Mouse (Mus musculus) CH12.LX (cell line): Measurements from ENCODE around the gene Sept3. TPM values are rescaled to one million over a fixed set of nuclear protein-coding genes. Genes with fewer than 3 reads are reported as not detected.

Experiments
- DNase-seq: peaks from one replicate; pipeline ENCODE4 v3.0.0-alpha.2; 2013; ENCODE audit errors: extremely low read depth
- H3K27ac ChIP-seq: 2 replicates; pipeline ENCODE4 v1.5.1; 2012; ENCODE audit warnings: low read depth, mild to moderate bottlenecking, control low read depth, moderate library complexity; ENCODE audit not compliant: insufficient read depth
- H3K27me3 ChIP-seq: replicated peaks from 2 replicates; pipeline ENCODE3; 2012; ENCODE audit warnings: inconsistent platforms
- H3K36me3 ChIP-seq, 2 experiments: replicated peaks in 1 of 2; 2 replicates each; pipeline versions ENCODE3 to v1.6.1; 2012; ENCODE audit warnings: inconsistent platforms in 1 of 2, low read length in 1 of 2, mild to moderate bottlenecking in 1 of 2, mixed read lengths in 1 of 2, moderate library complexity in 1 of 2; ENCODE audit not compliant: control insufficient read depth in 1 of 2, insufficient read depth in 1 of 2
- H3K4me1 ChIP-seq, 2 experiments: 2 replicates each; pipeline ENCODE4 v1.6.1; 2012; ENCODE audit warnings: inconsistent platforms in 1 of 2, moderate library complexity in 1 of 2; ENCODE audit not compliant: insufficient read depth in 2 of 2, control insufficient read depth in 1 of 2
- H3K4me2 ChIP-seq: 2 replicates; pipeline ENCODE4 v1.6.1; 2012; ENCODE audit warnings: low read depth, mild to moderate bottlenecking, control low read depth; ENCODE audit not compliant: poor library complexity, insufficient read depth, severe bottlenecking
- H3K4me3 ChIP-seq, 3 experiments: fragments of 150-350 bp in 1 of 3; sonication (generic) in 1 of 3; replicated peaks in 1 of 3; 2 replicates each; pipeline versions ENCODE3 to v1.5.1; 2011 to 2012; ENCODE audit warnings: low read depth in 2 of 3, low read length in 2 of 3, mild to moderate bottlenecking in 2 of 3, moderate library complexity in 2 of 3, control low read depth in 1 of 3, improper control_type of control experiment in 1 of 3, inconsistent platforms in 1 of 3, mixed read lengths in 1 of 3; ENCODE audit not compliant: poor library complexity in 1 of 3
- H3K79me2 ChIP-seq: replicated peaks from 2 replicates; pipeline ENCODE4 v1.6.1; 2012; ENCODE audit warnings: mild to moderate bottlenecking, moderate library complexity; ENCODE audit not compliant: control insufficient read depth, poor library complexity, insufficient read depth, severe bottlenecking; ENCODE audit errors: extremely low read depth
- H3K9ac ChIP-seq: 2 replicates; pipeline ENCODE4 v1.6.1; 2012; ENCODE audit warnings: low read depth, mild to moderate bottlenecking, control low read depth, moderate library complexity; ENCODE audit not compliant: insufficient read depth
- H3K9me3 ChIP-seq: replicated peaks from 2 replicates; pipeline ENCODE3; 2012; ENCODE audit warnings: low read length, inconsistent platforms, mixed read lengths
- BHLHE40 ChIP-seq: IDR thresholded peaks from 2 replicates; pipeline ENCODE4 v1.6.1; 2011; ENCODE audit warnings: mild to moderate bottlenecking, low read depth, low read length, improper control_type of control experiment
- CHD1 ChIP-seq: IDR thresholded peaks from 2 replicates; pipeline ENCODE4 v1.6.1; 2012; ENCODE audit warnings: low read depth, low read length, improper control_type of control experiment, inconsistent platforms
- CTCF ChIP-seq, 2 experiments: IDR thresholded peaks in 1 of 2; conservative IDR thresholded peaks in 1 of 2; 2 replicates each; pipeline ENCODE4 v1.5.1; 2011 to 2012; ENCODE audit warnings: low read depth in 2 of 2, low read length in 2 of 2, improper control_type of control experiment in 1 of 2, inconsistent platforms in 1 of 2, mild to moderate bottlenecking in 1 of 2, moderate library complexity in 1 of 2
- HCFC1 ChIP-seq: IDR thresholded peaks from 2 replicates; pipeline ENCODE4 v1.6.1; 2012; ENCODE audit warnings: low read depth, mild to moderate bottlenecking, inconsistent platforms, low read length, improper control_type of control experiment
- JUND ChIP-seq: conservative IDR thresholded peaks from 2 replicates; pipeline ENCODE4 v1.6.1; 2011; ENCODE audit warnings: low read depth, low read length, improper control_type of control experiment
- MAZ ChIP-seq: IDR thresholded peaks from 2 replicates; pipeline ENCODE4 v1.6.1; 2012; ENCODE audit warnings: low read depth, mild to moderate bottlenecking, inconsistent platforms, low read length, improper control_type of control experiment, moderate library complexity
- NELFE ChIP-seq: IDR thresholded peaks from 2 replicates; pipeline ENCODE4 v1.6.1; 2011; ENCODE audit warnings: low read depth, low read length, improper control_type of control experiment
- RAD21 ChIP-seq: IDR thresholded peaks from 2 replicates; pipeline ENCODE4 v1.6.1; 2011; ENCODE audit warnings: low read depth, mild to moderate bottlenecking, low read length, improper control_type of control experiment, moderate library complexity
- SMC3 ChIP-seq: IDR thresholded peaks from 2 replicates; pipeline ENCODE4 v1.6.1; 2011; ENCODE audit warnings: low read depth, low read length, improper control_type of control experiment
- TBP ChIP-seq: conservative IDR thresholded peaks from 2 replicates; pipeline ENCODE4 v1.6.1; 2011; ENCODE audit warnings: low read depth, low read length, improper control_type of control experiment
- TCF12 ChIP-seq: IDR thresholded peaks from 2 replicates; pipeline ENCODE4 v1.6.1; 2014; ENCODE audit warnings: low read depth, mild to moderate bottlenecking, inconsistent platforms, low read length, improper control_type of control experiment
- UBTF ChIP-seq: IDR thresholded peaks from 2 replicates; pipeline ENCODE4 v1.6.1; 2012; ENCODE audit warnings: low read depth, mild to moderate bottlenecking, inconsistent platforms, low read length, improper control_type of control experiment, moderate library complexity
- ZKSCAN1 ChIP-seq: IDR thresholded peaks from 2 replicates; pipeline ENCODE4 v1.6.1; 2012; ENCODE audit warnings: low read depth, inconsistent platforms, low read length, improper control_type of control experiment, borderline replicate concordance
- ZNF384 ChIP-seq: IDR thresholded peaks from 2 replicates; pipeline ENCODE4 v1.6.1; 2012; ENCODE audit warnings: low read depth, low read length, improper control_type of control experiment, inconsistent platforms
- dilution Hi-C: fragments of 300-500 bp; cut with MboI; formaldehyde crosslinking; loops from 2 replicates; pipeline ENCODE4 v1.14.3; 2020; ENCODE audit warnings: low sequenced_read_pairs; ENCODE audit not compliant: extremely low pct_unique_long_range_greater_than_20kb, extremely low pct_ligation_motif_present
- in situ Hi-C: fragments of 300-500 bp; cut with MboI; formaldehyde crosslinking; loops from 3 replicates; pipeline ENCODE4 v1.14.3; 2019; ENCODE audit warnings: low sequenced_read_pairs, low pct_ligation_motif_present, low pct_unique_long_range_greater_than_20kb, mixed read lengths
- polyA plus RNA-seq: library from polyadenylated mRNA; unstranded; fragments of >175 nt; gene quantifications from 2 replicates; pipeline ENCODE4 v1.2.1, GENCODE M21; 2012; ENCODE audit warnings: low read depth; ENCODE audit not compliant: insufficient read length
- total RNA-seq, 2 experiments: library from RNA; depleted of rRNA; stranded (reverse); fragments of 300-350 nt in 1 of 2; fragments of >200 nt in 1 of 2; gene quantifications; 2 replicates each; pipeline ENCODE4 v1.2.3; 2012 to 2014

Gene Sept3
- total and polyA plus RNA-seq, 3 experiments = 0.04 to 0.07 TPM; not detected in 1

- H3K36me3 ChIP-seq = peaks cover 16 to 30% of the 10 kb centered on the region in 2 experiments
- dilution Hi-C loops = no loop called here
- TF ChIP-seq RAD21 = no peak
- TF ChIP-seq CTCF (conservative IDR thresholded peaks at IDR 0.05 in 1 of 2, IDR thresholded peaks at IDR 0.05 in 1 of 2; ENCODE audit: low read depth in 2 of 2, low read length in 2 of 2) = 0 out of 4 replicates have a peak, but pooled peaks of 1 of the 2 experiments have one; percentile 5
- TF ChIP-seq, all 38 proteins: peak for 1
- Histone ChIP-seq H3K27me3 (no peaks in the 10 kb centered on the region), H3K9me3 (no peaks in the 10 kb centered on the region), H3K4me2 (peak overlapping the region; percentile 62), H3K9ac (peak overlapping the region; percentile 67; the same call in 1 of the 2 replicates), H3K79me2 (peaks cover 4% of the 10 kb centered on the region; the same call in 1 of the 2 replicates), H3K4me1 (peaks cover 0 to 13% of the 10 kb centered on the region in 2 experiments; a peak in 3 of 4 replicates), H3K4me3 (peak overlapping the region; percentile 70 to 94 (median 79)), H3K27ac (no peak overlapping the region)
- in situ Hi-C loops = loop anchor here (10.0 kb wide), 1 partner anchor 179 kb away; the partner anchor contains the start of gene Mei1
- DNase-seq = no peak
Measured at GRCm38 (mm10) chr15:82243311-82243710, 31.4 kb upstream of the Sept3 start.

GRCm38 (mm10) chr15:82243742-82244114 lies 31.0 kb upstream of the Sept3 start:
- dilution Hi-C loops = no loop called here
- peaks cover 0 to 13% of the 10 kb centered on the region in 2 experiments; a peak in 3 of 4 replicates for H3K4me1 ChIP-seq
- peak overlapping the region; percentile 54 for H3K27ac ChIP-seq
- no peaks in the 10 kb centered on the region for H3K9me3 ChIP-seq
- in situ Hi-C loops = loop anchor here (10.0 kb wide), 1 partner anchor 179 kb away; the partner anchor contains the start of gene Mei1
- peak overlapping the region; percentile 67 for H3K9ac ChIP-seq
- H3K36me3 ChIP-seq = peaks cover 13 to 26% of the 10 kb centered on the region in 2 experiments
- peaks cover 4% of the 10 kb centered on the region; the same call in 1 of the 2 replicates for H3K79me2 ChIP-seq
- peak overlapping the region; percentile 62 for H3K4me2 ChIP-seq
- H3K4me3 ChIP-seq = peak overlapping the region; percentile 70 to 94 (median 79)
- no peak for DNase-seq
- H3K27me3 ChIP-seq = no peaks in the 10 kb centered on the region
- TF ChIP-seq SMC3 (no peak), NELFE (0 out of 2 replicates have a peak, but pooled peaks have one; percentile 1), ZNF384 (no peak), CTCF (conservative IDR thresholded peaks at IDR 0.05 in 1 of 2, IDR thresholded peaks at IDR 0.05 in 1 of 2; ENCODE audit: low read depth in 2 of 2, low read length in 2 of 2) (no peak), BHLHE40 (no peak), UBTF (no peak), MAZ (no peak), ZKSCAN1 (no peak), JUND (no peak), TBP (no peak), TCF12 (no peak), CHD1 (no peak), HCFC1 (peak; percentile 50)
